Mouse (Mus musculus) ES-E14 (cell line): ENCODE data around the gene Rfx7. TPM values are rescaled to one million over a fixed set of nuclear protein-coding genes. Genes with fewer than 3 reads are reported as not detected.
A peak's percentile ranks its signal among the peaks of the same experiment; 100 is the strongest.
"Not testable (repeated sequence)": the region's sequence is repeated elsewhere in the genome, so short reads cannot be mapped to it uniquely, and the experiment has no call there.

ENCODE experiments used
- DNase-seq: peaks from one replicate; pipeline ENCODE4 v3.0.0-alpha.2; 2013; ENCODE audit warnings: low read depth, low spot score
- H3K27ac ChIP-seq: 2 replicates; pipeline ENCODE4 v1.5.1; 2012; ENCODE audit warnings: low read depth, mild to moderate bottlenecking, low read length, moderate library complexity, mixed read lengths; ENCODE audit not compliant: poor library complexity, insufficient read depth, severe bottlenecking
- H3K36me3 ChIP-seq: 2 replicates; pipeline ENCODE4 v1.6.1; 2012; ENCODE audit warnings: mild to moderate bottlenecking, low read length, moderate library complexity, mixed read lengths; ENCODE audit not compliant: control insufficient read depth, poor library complexity, insufficient read depth, severe bottlenecking
- H3K4me1 ChIP-seq, 2 experiments: fragments of 150-350 bp in 1 of 2; sonication (generic) in 1 of 2; 2 replicates each; pipeline ENCODE4 v1.6.1; 2012; ENCODE audit warnings: low read length in 2 of 2, mild to moderate bottlenecking in 1 of 2, mixed read lengths in 1 of 2; ENCODE audit not compliant: control insufficient read depth in 2 of 2, insufficient read depth in 2 of 2, poor library complexity in 1 of 2
- H3K4me3 ChIP-seq, 2 experiments: fragments of 150-350 bp in 1 of 2; sonication (generic) in 1 of 2; 2 replicates each; pipeline ENCODE4 v1.5.1; 2012; ENCODE audit warnings: low read length in 2 of 2, low read depth in 1 of 2, mild to moderate bottlenecking in 1 of 2, mixed read lengths in 1 of 2; ENCODE audit not compliant: insufficient read depth in 1 of 2, poor library complexity in 1 of 2, severe bottlenecking in 1 of 2
- H3K9ac ChIP-seq: 2 replicates; pipeline ENCODE4 v1.6.1; 2012; ENCODE audit warnings: low read depth, mild to moderate bottlenecking, low read length, mixed read lengths; ENCODE audit not compliant: poor library complexity, insufficient read depth, severe bottlenecking
- H3K9me3 ChIP-seq: fragments of 150-350 bp; sonication (generic); 2 replicates; pipeline ENCODE4 v1.6.1; 2012; ENCODE audit warnings: low read depth, mild to moderate bottlenecking, low read length; ENCODE audit not compliant: control insufficient read depth, insufficient read depth
- CHD2 ChIP-seq: IDR thresholded peaks from 2 replicates; pipeline ENCODE4 v1.6.1; 2014; ENCODE audit warnings: mild to moderate bottlenecking, low read depth, low read length, inconsistent platforms
- HCFC1 ChIP-seq: IDR thresholded peaks from 2 replicates; pipeline ENCODE4 v1.6.1; 2012; ENCODE audit warnings: low read length, inconsistent platforms, borderline replicate concordance; ENCODE audit not compliant: insufficient read depth
- MAFK ChIP-seq: IDR thresholded peaks from 2 replicates; pipeline ENCODE4 v1.6.1; 2014; ENCODE audit warnings: mild to moderate bottlenecking, low read depth, low read length, inconsistent platforms; ENCODE audit not compliant: insufficient read depth
- ZC3H11A ChIP-seq: IDR thresholded peaks from 2 replicates; pipeline ENCODE4 v1.6.1; 2012; ENCODE audit warnings: low read depth, mild to moderate bottlenecking, inconsistent platforms, low read length, borderline replicate concordance
- ZNF384 ChIP-seq: IDR thresholded peaks from 2 replicates; pipeline ENCODE4 v1.6.1; 2012; ENCODE audit warnings: low read depth, low read length, inconsistent platforms
- in situ Hi-C, 2 experiments: fragments of 600-800 bp; cut with MboI; formaldehyde crosslinking; loops; one replicate each; pipeline ENCODE4 v1.15.1; 2025; ENCODE audit warnings: low sequenced_read_pairs in 2 of 2, inconsistent platforms in 1 of 2; ENCODE audit not compliant: unreplicated experiment in 2 of 2
- total RNA-seq: library from RNA; depleted of rRNA; stranded (reverse); fragments of 300-350 nt; gene quantifications from 2 replicates; pipeline ENCODE4 v1.2.3, GENCODE M21; 2012

Gene Rfx7
- total RNA-seq, 1 experiment: 19.9 TPM

GRCm38 (mm10) chr9:72665517-72665916 lies 133.5 kb downstream of the Rfx7 start:
- DNase-seq: no peak
- peak overlapping the region; percentile 53; the same call in 1 of the 2 replicates for H3K9ac ChIP-seq
- H3K27ac ChIP-seq: peak overlapping the region; percentile 51; the same call in 1 of the 2 replicates
- in situ Hi-C loops: no loop called here
- H3K4me3 ChIP-seq: peak overlapping the region; percentile 2 to 100; a peak in 3 of 4 replicates
- H3K36me3 ChIP-seq: peaks cover 31% of the 10 kb centered on the region
- TF ChIP-seq HCFC1 (no peak), ZC3H11A (no peak), MAFK (no peak), CHD2 (no peak), ZNF384 (no peak)
- H3K4me1 ChIP-seq: peaks cover 5 to 11% of the 10 kb centered on the region in 2 experiments; a peak in 2 of 4 replicates
- H3K9me3 ChIP-seq: no peaks in the 10 kb centered on the region

GRCm38 (mm10) chr9:72666352-72667021 lies 134.4 kb downstream of the Rfx7 start:
- in situ Hi-C loops, H3K9me3 ChIP-seq, H3K9ac ChIP-seq, DNase-seq, H3K4me1 ChIP-seq: not testable (repeated sequence)
- peak overlapping the region in 1 of 2 experiments; percentile 36; a peak in 1 of 4 replicates for H3K4me3 ChIP-seq
- H3K27ac ChIP-seq: peak overlapping the region; percentile 30; the same call in 1 of the 2 replicates
- H3K36me3 ChIP-seq: peaks cover 36% of the 10 kb centered on the region
- TF ChIP-seq ZNF384: peak; percentile 77

GRCm38 (mm10) chr9:72667126-72667525 lies 135.1 kb downstream of the Rfx7 start:
- DNase-seq: no peak
- no peak overlapping the region for H3K27ac ChIP-seq
- H3K36me3 ChIP-seq: peaks cover 40% of the 10 kb centered on the region
- H3K9ac ChIP-seq: no peak overlapping the region; the same call in 1 of the 2 replicates
- no peak overlapping the region; a peak in 1 of 4 replicates for H3K4me3 ChIP-seq
- in situ Hi-C loops: no loop called here
- no peak for TF ChIP-seq HCFC1
- TF ChIP-seq ZC3H11A: no peak
- no peak for TF ChIP-seq MAFK
- TF ChIP-seq CHD2: no peak
- TF ChIP-seq ZNF384: no peak
- no peaks in the 10 kb centered on the region for H3K9me3 ChIP-seq
- peaks cover 5 to 8% of the 10 kb centered on the region in 2 experiments; a peak in 1 of 4 replicates for H3K4me1 ChIP-seq

- no peak for TF ChIP-seq MAFK
- TF ChIP-seq HCFC1: no peak
- TF ChIP-seq CHD2: no peak
- TF ChIP-seq ZNF384: no peak
- no peak for TF ChIP-seq ZC3H11A
- Histone ChIP-seq H3K9ac (no peak overlapping the region), H3K27ac (no peak overlapping the region; the same call in 1 of the 2 replicates), H3K4me3 (no peak overlapping the region), H3K36me3 (peaks cover 43% of the 10 kb centered on the region), H3K4me1 (peaks cover 4 to 8% of the 10 kb centered on the region in 2 experiments; a peak in 1 of 4 replicates), H3K9me3 (no peaks in the 10 kb centered on the region)
- in situ Hi-C loops: no loop called here
- DNase-seq: no peak
Measured at GRCm38 (mm10) chr9:72669383-72669782, 137.3 kb downstream of the Rfx7 start.
